In genomic region chr5:68753025-68753424, GRCm38 (mm10) we compare ENCODE assay signal across 25 mouse cellular contexts.
"Had no signal": no experiment of that assay in that cellular context is flagged by ENCODE, and none has a peak within 500 bp of the region (broad histone marks: within the 10 kb centered on the region; RNA-seq: fewer than 3 reads in every experiment).

No protein-coding gene starts in this region.

- H3K4me1 ChIP-seq: heart, embryonic 10.5 days; heart, embryonic 12.5 days; hindbrain, embryonic 10.5 days; hindbrain, embryonic 12.5 days; limb, embryonic 10.5 days; limb, embryonic 12.5 days had no signal

- ATAC-seq: hindbrain, embryonic 16.5 days; inflammation-experienced regulatory T-cells, adult 6 months; intestine, embryonic 16.5 days had no signal

- H3K4me2 ChIP-seq: heart, embryonic 12.5 days; hindbrain, embryonic 12.5 days; hindbrain, embryonic 14.5 days; limb, embryonic 12.5 days had no signal

- DNase-seq: gastrocnemius, adult 2 months; gastrocnemius, postnatal 10 days; gastrocnemius, postnatal 25 days; heart, adult 18-20 months; heart, postnatal 10 days; heart, postnatal 4 days; kidney, adult 18-20 months; kidney, adult 8-10 months; kidney, postnatal 10 days; kidney, postnatal 25 days; kidney, postnatal 4 days; layer of hippocampus, adult 9-11 months; liver had no signal

- H3K36me3 ChIP-seq: heart, embryonic 10.5 days; heart, embryonic 12.5 days; hindbrain, embryonic 10.5 days; hindbrain, embryonic 12.5 days; limb, embryonic 10.5 days; limb, embryonic 12.5 days had no signal

- H3K9ac ChIP-seq: heart, embryonic 12.5 days; hindbrain, embryonic 12.5 days; hindbrain, embryonic 14.5 days; limb, embryonic 12.5 days; liver, embryonic 14.5 days had no signal

- H3K27ac ChIP-seq: gastrocnemius, adult 2 months; heart, embryonic 10.5 days; hindbrain, embryonic 10.5 days; hindbrain, embryonic 12.5 days; hindbrain, embryonic 14.5 days; left cerebral cortex, adult 2 months; limb, embryonic 10.5 days; limb, embryonic 12.5 days; liver, embryonic 14.5 days had no signal

- H3K27me3 ChIP-seq: heart, embryonic 12.5 days; hindbrain, embryonic 12.5 days; limb, embryonic 12.5 days had no signal

- H3K9me3 ChIP-seq: heart, embryonic 10.5 days; heart, embryonic 12.5 days; hindbrain, embryonic 10.5 days; hindbrain, embryonic 12.5 days; limb, embryonic 10.5 days; limb, embryonic 12.5 days had no signal

- H3K4me3 ChIP-seq: gastrocnemius, adult 2 months; heart, embryonic 10.5 days; heart, embryonic 12.5 days; hindbrain, embryonic 10.5 days; hindbrain, embryonic 12.5 days; left cerebral cortex, adult 2 months; limb, embryonic 10.5 days; limb, embryonic 12.5 days had no signal
